In genomic region chr13:69127522-69127921, GRCm38 (mm10) we compare ENCODE assay signal across 24 mouse cellular contexts.
DNase-seq lines count a peak whose midpoint lies in the region; ATAC-seq and TF ChIP-seq lines count a peak whose summit lies in the region.
"Had no signal": no experiment of that assay in that cellular context is flagged by ENCODE, and none has a peak within 500 bp of the region (broad histone marks: within the 10 kb centered on the region; RNA-seq: fewer than 3 reads in every experiment).

No protein-coding gene starts in this region.

- no peak for TF ChIP-seq POLR2A in limb, embryonic 14.5 days (IDR thresholded peaks at IDR 0.05; ENCODE audit: borderline replicate concordance, extremely low read depth, insufficient read depth, insufficient read length)

- no peak overlapping the region for H3K27ac ChIP-seq in forebrain, embryonic 14.5 days (ENCODE audit: low read depth, low read length)
- H3K27ac ChIP-seq in forebrain, embryonic 10.5 days, result no peak overlapping the region
- no peak overlapping the region for H3K27ac ChIP-seq in midbrain, embryonic 14.5 days (replicated peaks; ENCODE audit: low read depth, low read length)
- H3K27ac ChIP-seq in midbrain, embryonic 13.5 days, result no peak overlapping the region
- H3K27ac ChIP-seq in limb, embryonic 14.5 days (replicated peaks; ENCODE audit: low read depth, low read length), result no peak overlapping the region
- H3K27ac ChIP-seq: heart, embryonic 13.5 days; limb, embryonic 15.5 days; liver, embryonic 15.5 days; stomach, postnatal 0 days had no signal

- intact Hi-C loops in left cerebral cortex, postnatal 14 days (cut with DNase I), result no loop called here

- no peaks in the 10 kb centered on the region for H3K36me3 ChIP-seq in forebrain, embryonic 14.5 days (ENCODE audit: control insufficient read depth, insufficient read depth, low read length)
- H3K36me3 ChIP-seq in forebrain, embryonic 10.5 days (replicated peaks), result no peaks in the 10 kb centered on the region
- no peaks in the 10 kb centered on the region for H3K36me3 ChIP-seq in midbrain, embryonic 14.5 days (ENCODE audit: control insufficient read depth, insufficient read depth, low read length)
- H3K36me3 ChIP-seq in midbrain, embryonic 13.5 days, result no peaks in the 10 kb centered on the region
- H3K36me3 ChIP-seq in limb, embryonic 14.5 days (ENCODE audit: control insufficient read depth, insufficient read depth, low read length), result no peaks in the 10 kb centered on the region
- H3K36me3 ChIP-seq: G1E; heart, embryonic 13.5 days; limb, embryonic 15.5 days; liver, embryonic 15.5 days had no signal

- DNase-seq in forebrain, embryonic 14.5 days (ENCODE audit: low spot score), result peak; percentile 10
- no peak for DNase-seq in forebrain, embryonic 10.5 days (ENCODE audit: extremely low spot score, low spot score)
- peak; percentile 5 to 11 for DNase-seq in left cerebral cortex, postnatal 14 days (ENCODE audit: low spot score in 2 of 2)
- DNase-seq in left cerebral cortex, adult 11 months (ENCODE audit: low spot score), result no peak
- DNase-seq in midbrain, embryonic 14.5 days, result peak; percentile 18
- DNase-seq in limb, embryonic 14.5 days (ENCODE audit: low spot score), result peak; percentile 35
- DNase-seq in thymus, postnatal 4 days, result no peak
- DNase-seq: adrenal gland, postnatal 10 days; cerebellum, adult 11 months; cerebellum, postnatal 14 days; embryo, embryonic 11 days; gastrocnemius, postnatal 10 days; heart, adult 11 months; kidney, adult 18-20 months; layer of hippocampus, adult 9-11 months; retina, postnatal 1 day had no signal

- 67% methylated on average over 3 of the region's 3 CpGs for WGBS in forebrain, embryonic 14.5 days
- WGBS in forebrain, embryonic 10.5 days, result 88% methylated on average over 3 of the region's 3 CpGs
- 66% methylated on average over 3 of the region's 3 CpGs for WGBS in midbrain, embryonic 14.5 days
- WGBS in midbrain, embryonic 13.5 days, result 78% methylated on average over 3 of the region's 3 CpGs
- 50% methylated on average over 3 of the region's 3 CpGs for WGBS in limb, embryonic 14.5 days

- ATAC-seq in forebrain, embryonic 14.5 days, result no peak
- ATAC-seq in midbrain, embryonic 14.5 days (ENCODE audit: low FRiP score, low TSS enrichment), result no peak
- ATAC-seq in midbrain, embryonic 13.5 days, result no peak
- ATAC-seq in limb, embryonic 14.5 days (ENCODE audit: low FRiP score, low read depth), result peak; percentile 53
- ATAC-seq: activated CD4-positive, CD25-positive, alpha-beta regulatory T cell, adult 4 months had no signal

- H3K27me3 ChIP-seq in forebrain, embryonic 14.5 days (replicated peaks; ENCODE audit: control insufficient read depth, insufficient read depth, low read length), result no peaks in the 10 kb centered on the region
- H3K27me3 ChIP-seq in forebrain, embryonic 10.5 days (ENCODE audit: poor library complexity, severe bottlenecking), result no peaks in the 10 kb centered on the region
- H3K27me3 ChIP-seq in midbrain, embryonic 14.5 days (ENCODE audit: control insufficient read depth, insufficient read depth, low read length), result no peaks in the 10 kb centered on the region
- H3K27me3 ChIP-seq in midbrain, embryonic 13.5 days, result no peaks in the 10 kb centered on the region
- no peaks in the 10 kb centered on the region for H3K27me3 ChIP-seq in limb, embryonic 14.5 days (ENCODE audit: control insufficient read depth, insufficient read depth, low read length)
- H3K27me3 ChIP-seq: heart, embryonic 13.5 days; limb, embryonic 15.5 days; liver, embryonic 15.5 days had no signal

- no peaks in the 10 kb centered on the region for H3K4me1 ChIP-seq in forebrain, embryonic 14.5 days (ENCODE audit: control insufficient read depth, insufficient read depth, low read length)
- no peaks in the 10 kb centered on the region for H3K4me1 ChIP-seq in forebrain, embryonic 10.5 days
- no peaks in the 10 kb centered on the region for H3K4me1 ChIP-seq in midbrain, embryonic 14.5 days (ENCODE audit: control insufficient read depth, insufficient read depth, low read length)
- no peaks in the 10 kb centered on the region for H3K4me1 ChIP-seq in midbrain, embryonic 13.5 days (replicated peaks)
- no peaks in the 10 kb centered on the region for H3K4me1 ChIP-seq in limb, embryonic 14.5 days (ENCODE audit: control insufficient read depth, insufficient read depth, low read length)
- H3K4me1 ChIP-seq: heart, embryonic 13.5 days; limb, embryonic 15.5 days; liver, embryonic 15.5 days had no signal

- no peak overlapping the region for H3K4me2 ChIP-seq in forebrain, embryonic 14.5 days (ENCODE audit: low read length)
- no peak overlapping the region for H3K4me2 ChIP-seq in midbrain, embryonic 14.5 days (ENCODE audit: low read length)
- H3K4me2 ChIP-seq in midbrain, embryonic 13.5 days (replicated peaks), result no peak overlapping the region
- H3K4me2 ChIP-seq in limb, embryonic 14.5 days (replicated peaks; ENCODE audit: low read depth, low read length, severe bottlenecking), result no peak overlapping the region
- H3K4me2 ChIP-seq: heart, embryonic 13.5 days; limb, embryonic 15.5 days; liver, embryonic 15.5 days had no signal

- H3K4me3 ChIP-seq in forebrain, embryonic 14.5 days (ENCODE audit: low read depth, low read length), result no peak overlapping the region
- no peak overlapping the region for H3K4me3 ChIP-seq in forebrain, embryonic 10.5 days
- no peak overlapping the region for H3K4me3 ChIP-seq in midbrain, embryonic 14.5 days (replicated peaks; ENCODE audit: low read depth, low read length)
- H3K4me3 ChIP-seq in midbrain, embryonic 13.5 days (replicated peaks), result no peak overlapping the region
- no peak overlapping the region for H3K4me3 ChIP-seq in limb, embryonic 14.5 days (replicated peaks; ENCODE audit: low read length)
- H3K4me3 ChIP-seq: heart, embryonic 13.5 days; limb, embryonic 15.5 days; liver, embryonic 15.5 days; myocyte had no signal

- no peaks in the 10 kb centered on the region for H3K9me3 ChIP-seq in forebrain, embryonic 14.5 days (replicated peaks; ENCODE audit: control insufficient read depth, low read length)
- no peaks in the 10 kb centered on the region for H3K9me3 ChIP-seq in forebrain, embryonic 10.5 days
- no peaks in the 10 kb centered on the region for H3K9me3 ChIP-seq in midbrain, embryonic 14.5 days (ENCODE audit: control insufficient read depth, low read length)
- no peaks in the 10 kb centered on the region for H3K9me3 ChIP-seq in midbrain, embryonic 13.5 days
- H3K9me3 ChIP-seq in limb, embryonic 14.5 days (ENCODE audit: control insufficient read depth, low read length), result no peaks in the 10 kb centered on the region
- H3K9me3 ChIP-seq: heart, embryonic 13.5 days; limb, embryonic 15.5 days; liver, embryonic 15.5 days had no signal

- no peak overlapping the region for H3K9ac ChIP-seq in forebrain, embryonic 14.5 days (ENCODE audit: low read length)
- no peak overlapping the region for H3K9ac ChIP-seq in midbrain, embryonic 14.5 days (replicated peaks; ENCODE audit: low read length)
- no peak overlapping the region for H3K9ac ChIP-seq in midbrain, embryonic 13.5 days (replicated peaks)
- no peak overlapping the region for H3K9ac ChIP-seq in limb, embryonic 14.5 days (ENCODE audit: low read depth, low read length, severe bottlenecking)
- H3K9ac ChIP-seq: heart, embryonic 13.5 days; limb, embryonic 15.5 days; liver, embryonic 15.5 days had no signal

Comparison
In these comparisons a context has a peak if more than half of its experiments do, and no peak if none do; other contexts are left out.
1. DNase-seq: peak in forebrain, embryonic 14.5 days (single experiment), left cerebral cortex, postnatal 14 days (2 of 2), midbrain, embryonic 14.5 days (single experiment) and limb, embryonic 14.5 days (single experiment); none in forebrain, embryonic 10.5 days (single experiment), left cerebral cortex, adult 11 months (single experiment) and thymus, postnatal 4 days (single experiment).